Mouse (Mus musculus) thymus, postnatal 0 days (tissue): Measurements from ENCODE around the gene Rufy4. TPM values are rescaled to one million over a fixed set of nuclear protein-coding genes. Genes with fewer than 3 reads are reported as not detected.

Source experiments
- DNase-seq: peaks from one replicate; pipeline ENCODE4 v3.0.0-alpha.2; 2015; ENCODE audit warnings: low spot score
- polyA plus RNA-seq: library from polyadenylated mRNA; unstranded; fragments of >200 nt; fragmentation: Nextera tagmentation; extraction: Ambion mirVana; gene quantifications from 2 replicates; pipeline ENCODE4 v1.2.1, GENCODE M21; 2015

Rufy4 gene
- 0.08 and 0.15 TPM in 2 replicates for polyA plus RNA-seq

DNA sequence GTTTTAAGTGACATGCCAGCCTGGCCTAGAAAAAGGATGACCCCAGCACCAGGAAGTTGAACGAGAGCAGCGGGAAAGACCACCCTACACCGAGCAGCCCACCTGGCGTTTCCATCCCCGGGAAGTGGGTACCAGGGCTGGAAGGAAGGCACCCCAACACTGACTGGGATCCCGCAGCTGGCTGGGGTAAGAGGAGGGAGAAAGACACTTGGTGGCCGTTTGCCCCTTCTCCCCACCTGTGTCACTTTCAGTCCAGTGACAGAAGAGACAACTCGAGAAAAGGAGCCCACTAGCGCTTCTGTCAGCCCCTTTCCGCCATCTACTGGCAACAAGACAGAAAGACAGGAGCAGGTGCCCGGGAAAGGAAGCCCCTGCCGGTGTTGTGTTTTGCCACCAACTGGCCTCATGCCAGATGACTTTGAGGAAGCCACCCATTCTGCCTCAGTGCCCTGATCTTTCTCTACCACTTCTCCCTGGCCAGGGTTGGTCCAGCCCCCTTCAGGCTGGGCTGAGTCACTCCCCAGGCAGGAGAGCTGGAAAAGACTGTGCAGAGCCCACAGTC is at the start of gene Rufy4:
Rufy4 (plus strand) TSS at position 551 of the 562 bp plus-strand sequence.
- peak; percentile 83 for DNase-seq

GRCm38 (mm10) chr1:74076230-74076629 is 49.1 kb upstream of the Rufy4 start:
- DNase-seq, result no peak

GRCm38 (mm10) chr1:74077353-74077752 is 48.0 kb upstream of the Rufy4 start:
- DNase-seq, result peak; percentile 62

DNA sequence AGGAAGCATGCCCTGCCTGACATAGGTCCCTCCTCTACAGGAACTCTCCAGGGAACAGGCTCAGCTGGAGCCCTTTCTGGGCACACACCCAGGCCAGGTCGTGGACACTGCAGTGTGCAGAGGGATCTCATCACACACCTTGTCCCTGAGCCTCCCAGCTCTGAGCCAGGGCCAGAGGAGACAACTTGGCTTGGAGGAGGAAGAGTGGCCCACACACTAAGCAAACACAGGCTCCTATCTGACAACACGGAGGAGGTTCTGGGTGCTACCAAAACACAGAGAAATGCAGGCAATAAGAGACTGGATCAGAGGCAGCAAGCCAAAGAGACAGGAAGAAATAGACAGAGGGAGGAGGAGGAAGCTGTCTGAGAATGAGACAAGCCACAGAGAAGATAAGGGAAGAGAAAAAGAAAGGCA is 43.8 kb upstream of the Rufy4 start:
- DNase-seq, result no peak

DNA sequence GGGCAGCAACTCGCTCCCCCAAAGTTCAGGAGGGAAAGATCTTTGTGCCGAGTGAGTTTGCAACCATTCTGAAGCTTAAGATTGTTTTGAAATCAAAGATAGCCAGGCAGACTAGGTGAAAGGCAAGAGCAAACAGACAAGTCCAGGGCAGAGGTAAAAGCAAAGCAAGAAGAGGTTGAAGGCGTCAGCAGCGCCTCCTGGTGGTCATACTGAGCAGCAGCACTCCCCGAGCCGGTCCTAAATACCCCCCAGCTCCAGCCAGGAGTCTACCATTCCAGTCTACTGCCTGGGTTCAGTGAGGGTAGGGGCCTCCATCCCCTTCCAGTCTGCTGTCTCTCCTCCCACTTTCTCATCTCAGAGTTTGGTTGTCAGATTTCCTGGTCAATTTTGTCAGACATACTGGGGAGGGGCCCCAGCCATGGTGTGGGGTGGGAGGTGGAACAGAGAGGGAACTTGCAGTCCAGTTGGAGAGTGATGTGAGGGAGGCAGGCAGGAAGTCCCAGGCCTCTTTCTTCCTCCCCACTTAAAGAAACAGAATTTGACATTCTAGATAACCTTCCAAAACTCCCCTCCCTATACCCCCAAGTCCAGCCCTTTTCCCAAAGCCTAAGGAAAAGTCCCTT is 42.4 kb upstream of the Rufy4 start:
- peak; percentile 59 for DNase-seq

- no peak for DNase-seq
These were observed 41.2 kb upstream of the Rufy4 start for GRCm38 (mm10) chr1:74084065-74084705.

DNA sequence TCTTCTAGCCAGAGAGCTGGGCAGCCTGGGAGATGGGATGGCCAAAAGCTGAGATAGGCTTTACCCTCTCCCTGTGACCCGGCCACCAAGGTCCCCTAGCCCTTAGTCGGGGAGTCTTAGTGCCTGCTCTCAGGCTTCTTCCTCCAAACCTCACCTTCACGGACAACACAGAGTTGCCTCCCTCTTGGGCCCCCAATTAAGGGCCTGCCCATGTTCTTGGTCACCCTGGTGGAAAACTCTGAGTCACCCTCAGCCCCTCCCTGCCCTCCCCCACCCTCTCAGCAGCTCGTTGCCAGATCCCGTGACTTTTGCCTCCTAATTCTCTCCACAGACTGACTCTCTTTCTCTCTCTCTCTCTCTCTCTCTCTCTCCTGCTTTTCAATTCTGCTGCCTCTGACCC is 40.6 kb upstream of the Rufy4 start:
- DNase-seq, result no peak

DNA sequence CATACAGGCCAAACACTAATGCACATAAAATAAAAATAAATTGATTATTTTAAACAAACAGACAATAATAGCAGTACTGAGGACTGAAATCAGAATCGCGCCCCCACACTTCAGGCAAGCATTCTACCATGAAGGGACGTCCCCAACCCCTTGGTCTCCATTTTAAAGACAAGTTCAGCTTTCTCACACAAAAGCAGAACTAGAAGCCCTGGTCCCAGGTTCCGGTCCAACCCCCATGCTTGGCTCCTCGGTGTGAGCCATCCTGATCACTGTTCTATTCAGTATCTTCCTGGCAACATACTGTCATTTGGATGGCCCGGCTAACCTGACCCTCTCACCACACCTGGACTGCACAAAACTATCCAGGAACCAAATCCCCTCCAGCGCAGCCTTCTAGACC is 39.8 kb upstream of the Rufy4 start:
- DNase-seq, result no peak

- no peak for DNase-seq
These were observed 36.8 kb upstream of the Rufy4 start for GRCm38 (mm10) chr1:74088569-74088968.

GRCm38 (mm10) chr1:74090329-74090728 is 35.0 kb upstream of the Rufy4 start:
- DNase-seq, result no peak

GRCm38 (mm10) chr1:74091138-74091537 is 34.2 kb upstream of the Rufy4 start:
- no peak for DNase-seq

- no peak for DNase-seq
These were observed 33.6 kb upstream of the Rufy4 start for GRCm38 (mm10) chr1:74091611-74092224.

DNA sequence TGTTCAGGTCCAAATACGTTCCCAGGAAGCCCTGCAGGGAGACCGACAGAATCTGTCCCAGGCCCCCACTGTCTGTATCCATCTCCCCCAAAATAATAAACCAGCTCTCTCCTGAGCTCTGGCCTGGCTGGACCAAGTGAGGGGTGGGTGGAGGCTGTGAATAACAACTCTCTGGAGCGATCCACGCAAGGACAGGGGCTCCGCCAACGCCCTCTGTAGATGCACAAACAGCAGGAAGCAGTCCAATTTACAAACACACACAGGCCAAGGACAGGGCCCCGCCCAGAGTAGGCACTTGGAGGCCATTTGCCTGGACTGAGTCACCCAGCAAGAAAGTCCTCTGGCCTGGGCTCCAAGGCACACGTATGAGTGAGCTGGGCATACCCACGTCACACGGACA is 33.1 kb upstream of the Rufy4 start:
- no peak for DNase-seq

- no peak for DNase-seq
These were observed 31.9 kb upstream of the Rufy4 start for GRCm38 (mm10) chr1:74093447-74093846.

DNA sequence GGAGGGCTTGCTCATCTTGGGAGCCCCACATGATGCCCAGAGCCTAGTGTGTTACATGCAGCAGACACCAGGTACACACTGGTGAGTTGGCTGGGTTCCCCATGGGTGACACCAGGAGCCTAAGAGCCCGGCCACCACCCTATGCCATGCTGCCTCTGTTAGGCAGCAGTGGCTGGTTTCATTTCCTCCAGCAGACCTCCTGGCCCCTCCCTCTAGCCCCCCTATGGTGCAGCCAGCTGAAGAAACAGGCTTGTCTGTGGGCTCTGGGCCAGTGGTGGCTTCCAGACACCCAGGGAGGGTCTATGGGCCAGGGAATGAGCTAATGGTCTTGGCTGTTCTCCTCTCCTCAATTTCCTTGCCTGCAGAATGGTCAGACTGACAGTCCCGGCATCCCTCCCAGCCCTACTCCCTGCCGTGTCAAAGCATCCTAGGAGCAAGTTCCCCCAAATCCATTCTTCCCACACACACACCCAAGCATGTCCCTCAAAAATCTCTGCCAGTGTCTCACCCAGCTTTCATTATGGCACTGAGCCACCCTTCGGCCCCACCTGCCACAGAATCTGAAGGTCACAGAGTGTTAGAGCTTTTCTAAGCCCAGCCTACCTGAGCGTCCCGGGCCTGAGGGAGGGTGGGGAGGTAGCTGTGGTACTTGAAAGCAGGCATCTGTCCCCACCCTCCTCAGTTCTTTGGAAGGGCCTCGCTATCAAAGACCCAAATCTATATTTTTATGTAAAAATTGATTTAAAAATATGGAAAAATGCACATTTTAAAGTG is 30.7 kb upstream of the Rufy4 start:
- DNase-seq, result no peak

DNA sequence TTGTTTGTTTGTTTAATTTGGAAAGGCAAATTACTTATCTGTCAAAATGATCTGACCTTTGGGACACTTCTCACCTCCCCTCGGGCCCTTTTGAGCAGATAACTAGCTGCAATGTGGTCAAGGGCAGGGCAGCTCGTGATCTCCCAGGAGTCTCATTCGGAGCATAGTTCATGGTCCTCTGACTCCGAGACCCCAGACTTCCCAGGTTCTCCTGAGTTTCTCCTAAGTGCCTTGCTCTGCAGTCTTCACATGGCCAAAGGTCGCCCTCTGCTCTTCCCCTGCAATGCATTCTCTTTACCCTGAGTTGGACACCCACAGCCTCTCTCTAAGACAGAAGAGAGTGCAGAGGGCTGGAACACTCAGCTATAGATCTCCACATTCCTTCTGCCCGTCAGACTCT is 30.0 kb upstream of the Rufy4 start:
- no peak for DNase-seq

DNA sequence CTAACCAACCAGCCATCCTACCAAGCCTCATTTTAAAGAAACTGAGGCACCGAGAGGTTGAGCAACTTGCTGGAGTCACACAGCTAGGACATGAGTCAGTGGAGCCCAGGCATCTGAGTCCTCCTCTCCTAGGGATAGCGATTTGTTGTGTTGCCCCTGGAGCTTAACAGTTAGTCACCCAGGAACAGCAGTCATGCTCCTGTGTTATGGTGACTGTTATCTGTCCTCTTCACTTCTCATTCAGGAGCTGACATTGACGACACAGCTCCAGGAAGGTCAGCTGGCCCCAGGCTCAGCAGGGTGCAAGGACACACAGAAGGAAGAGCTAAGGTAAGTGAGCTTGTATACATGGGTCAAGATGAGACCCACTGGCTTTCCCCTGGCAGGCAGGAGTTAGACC is 29.6 kb upstream of the Rufy4 start:
- DNase-seq, result no peak

- no peak for DNase-seq
These were observed 27.0 kb upstream of the Rufy4 start for GRCm38 (mm10) chr1:74098004-74099000.

GRCm38 (mm10) chr1:74099001-74099435 is 26.3 kb upstream of the Rufy4 start:
- DNase-seq, result no peak

DNA sequence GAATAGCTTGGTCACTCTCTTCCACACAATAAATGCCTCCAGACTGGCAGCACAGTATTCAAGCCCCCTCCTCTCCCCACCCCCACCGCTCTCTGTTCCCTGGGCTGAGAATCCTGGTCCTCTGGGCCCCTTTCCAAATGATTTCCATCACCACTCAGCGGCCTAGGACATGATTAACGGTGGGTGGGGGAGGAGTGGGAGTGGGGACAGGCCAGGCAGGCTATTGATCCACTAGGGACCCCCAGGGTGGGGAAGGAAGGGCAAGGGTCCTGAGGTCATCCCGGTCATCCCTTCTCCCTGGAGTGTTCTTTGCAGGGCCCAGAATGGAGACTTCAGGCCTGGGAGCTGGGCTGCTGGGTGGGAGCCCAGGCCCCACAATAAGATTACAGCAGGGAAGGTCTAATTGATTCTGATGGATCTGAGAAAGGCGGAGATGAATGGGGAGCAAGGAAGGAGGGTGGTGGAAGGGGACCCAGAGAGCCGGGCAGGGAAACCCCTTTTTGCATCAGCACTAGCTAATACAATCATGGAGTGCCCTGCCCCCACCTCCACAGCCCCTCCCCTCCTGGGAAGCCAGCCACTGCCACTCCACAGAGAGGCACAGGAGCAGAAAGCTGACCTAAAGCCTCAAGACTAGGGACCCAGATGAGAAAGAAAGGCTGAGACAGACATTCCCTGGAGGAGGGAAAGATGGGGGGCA is 21.5 kb upstream of the Rufy4 start:
- DNase-seq, result no peak
